ENCODE assay signal across 14 mouse cellular contexts in the genomic region with DNA sequence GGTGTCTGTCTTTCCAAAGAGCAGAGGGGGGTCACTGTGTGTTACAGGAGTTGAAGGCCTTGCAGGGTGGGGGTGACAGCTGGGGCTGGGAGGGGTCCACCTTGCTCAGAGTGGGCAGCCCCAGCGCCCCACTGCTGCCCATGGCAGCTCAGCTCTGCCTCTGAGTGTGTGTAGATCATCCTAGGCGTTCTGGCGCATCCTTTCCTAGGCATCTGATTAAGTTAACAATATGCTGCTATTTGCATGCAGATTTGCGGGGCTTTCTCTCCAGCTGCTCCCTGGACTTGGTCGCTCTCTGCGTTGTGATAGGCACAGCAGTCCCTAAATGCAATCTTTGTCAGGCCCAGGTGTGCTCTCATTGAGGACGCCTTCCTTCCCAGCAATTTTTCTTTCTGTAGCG.
DNase-seq lines count a peak whose midpoint lies in the region; ATAC-seq and TF ChIP-seq lines count a peak whose summit lies in the region.
"Had no signal": no experiment of that assay in that cellular context is flagged by ENCODE, and none has a peak within 500 bp of the region (broad histone marks: within the 10 kb centered on the region; RNA-seq: fewer than 3 reads in every experiment).

No protein-coding gene starts in this region.

- H3K27ac ChIP-seq in cerebellum, adult 2 months (ENCODE audit: insufficient read depth, low read length) = no peak overlapping the region
- no peak overlapping the region for H3K27ac ChIP-seq in ES-Bruce4 (ENCODE audit: insufficient read depth, low read length)
- H3K27ac ChIP-seq in forebrain, embryonic 15.5 days (replicated peaks) = peak overlapping the region; percentile 78
- peak overlapping the region; percentile 58 for H3K27ac ChIP-seq in midbrain, embryonic 12.5 days (replicated peaks)
- H3K27ac ChIP-seq: liver, embryonic 15.5 days had no signal

- H3K4me3 ChIP-seq in cerebellum, adult 2 months (replicated peaks; ENCODE audit: insufficient read depth, low read depth, low read length) = no peak overlapping the region
- H3K4me3 ChIP-seq in ES-Bruce4 (ENCODE audit: low read depth, low read length) = no peak overlapping the region
- no peak overlapping the region for H3K4me3 ChIP-seq in forebrain, embryonic 15.5 days
- no peak overlapping the region for H3K4me3 ChIP-seq in midbrain, embryonic 12.5 days
- H3K4me3 ChIP-seq: liver, embryonic 15.5 days; megakaryocyte, embryonic 14.5 days had no signal

- 0 out of 2 replicates have a peak, but pooled peaks have one; percentile 59 for TF ChIP-seq EP300 in ES-Bruce4 (IDR thresholded peaks at IDR 0.05; ENCODE audit: insufficient read depth, low read depth, low read length)

- ATAC-seq in forebrain, embryonic 15.5 days (replicated peaks) = peak; percentile 24; the same call in 1 of the 2 replicates
- ATAC-seq in midbrain, embryonic 12.5 days (ENCODE audit: low FRiP score, low read depth) = peak; percentile 28
- ATAC-seq: intestine, postnatal 0 days had no signal

- no peak overlapping the region for H3K9ac ChIP-seq in ES-Bruce4 (ENCODE audit: low read depth, poor library complexity, severe bottlenecking)
- H3K9ac ChIP-seq in forebrain, embryonic 15.5 days (replicated peaks) = no peak overlapping the region
- no peak overlapping the region for H3K9ac ChIP-seq in midbrain, embryonic 12.5 days (replicated peaks)
- H3K9ac ChIP-seq: liver, embryonic 15.5 days had no signal

- H3K9me3 ChIP-seq in ES-Bruce4 (replicated peaks; ENCODE audit: control insufficient read depth, insufficient read depth, low read length, poor library complexity, severe bottlenecking) = no peaks in the 10 kb centered on the region; the same call in 1 of the 2 replicates
- no peaks in the 10 kb centered on the region for H3K9me3 ChIP-seq in forebrain, embryonic 15.5 days
- H3K9me3 ChIP-seq in midbrain, embryonic 12.5 days = no peaks in the 10 kb centered on the region
- H3K9me3 ChIP-seq: liver, embryonic 15.5 days; megakaryocyte, embryonic 14.5 days had no signal

- peak; percentile 47 to 61 for DNase-seq in cerebellum, postnatal 10 days
- DNase-seq in cerebellum, adult 2 months = no peak
- no peak for DNase-seq in ovary, postnatal 14 days (ENCODE audit: low spot score)
- no peak for DNase-seq in urinary bladder, postnatal 36 days (ENCODE audit: low spot score in 2 of 2)
- DNase-seq in kidney, postnatal 36 days = no peak
- DNase-seq: kidney, postnatal 25 days; thymus, adult 18-20 months had no signal

- H3K4me2 ChIP-seq in forebrain, embryonic 15.5 days (replicated peaks) = peak overlapping the region; percentile 5; the same call in 1 of the 2 replicates
- no peak overlapping the region for H3K4me2 ChIP-seq in midbrain, embryonic 12.5 days (replicated peaks)
- H3K4me2 ChIP-seq: liver, embryonic 15.5 days had no signal

- peaks cover 12% of the 10 kb centered on the region for H3K4me1 ChIP-seq in cerebellum, adult 2 months (ENCODE audit: control insufficient read depth, insufficient read depth, low read length)
- no peaks in the 10 kb centered on the region for H3K4me1 ChIP-seq in ES-Bruce4 (ENCODE audit: control insufficient read depth, insufficient read depth, low read length)
- peaks cover 50% of the 10 kb centered on the region for H3K4me1 ChIP-seq in forebrain, embryonic 15.5 days
- peaks cover 47% of the 10 kb centered on the region for H3K4me1 ChIP-seq in midbrain, embryonic 12.5 days
- H3K4me1 ChIP-seq: liver, embryonic 15.5 days; megakaryocyte, embryonic 14.5 days had no signal

- TF ChIP-seq CTCF in cerebellum, adult 2 months (IDR thresholded peaks at IDR 0.05; ENCODE audit: borderline replicate concordance, insufficient read depth, low read depth, low read length) = no peak
- no peak for TF ChIP-seq CTCF in ES-Bruce4 (IDR thresholded peaks at IDR 0.05; ENCODE audit: low read depth, low read length)

- no peak for TF ChIP-seq POLR2A in cerebellum, adult 2 months (IDR thresholded peaks at IDR 0.05; ENCODE audit: borderline replicate concordance, insufficient read depth, low read length)
- no peak for TF ChIP-seq POLR2A in ES-Bruce4 (IDR thresholded peaks at IDR 0.05; ENCODE audit: insufficient read depth, low read length)

- 81% methylated on average over 8 of the region's 8 CpGs for WGBS in cerebellum, adult 2 months
- WGBS in forebrain, embryonic 15.5 days = 14% methylated on average over 8 of the region's 8 CpGs
- 9% methylated on average over 8 of the region's 8 CpGs for WGBS in midbrain, embryonic 12.5 days

- H3K36me3 ChIP-seq in ES-Bruce4 (ENCODE audit: control insufficient read depth, insufficient read depth, low read length, poor library complexity, severe bottlenecking) = no peaks in the 10 kb centered on the region
- no peaks in the 10 kb centered on the region for H3K36me3 ChIP-seq in forebrain, embryonic 15.5 days
- no peaks in the 10 kb centered on the region for H3K36me3 ChIP-seq in midbrain, embryonic 12.5 days
- H3K36me3 ChIP-seq: G1E; liver, embryonic 15.5 days had no signal

- no peaks in the 10 kb centered on the region for H3K27me3 ChIP-seq in cerebellum, adult 2 months (ENCODE audit: control insufficient read depth, insufficient read depth, low read length)
- H3K27me3 ChIP-seq in ES-Bruce4 (ENCODE audit: control insufficient read depth, insufficient read depth, low read length, poor library complexity, severe bottlenecking) = no peaks in the 10 kb centered on the region; the same call in none of the 2 replicates
- no peaks in the 10 kb centered on the region for H3K27me3 ChIP-seq in forebrain, embryonic 15.5 days
- H3K27me3 ChIP-seq in midbrain, embryonic 12.5 days = peaks cover 6% of the 10 kb centered on the region; the same call in 1 of the 2 replicates

Comparison
In these comparisons a context has a peak if more than half of its experiments do, and no peak if none do; other contexts are left out.
1. DNase-seq: peak in cerebellum, postnatal 10 days (2 of 2); none in cerebellum, adult 2 months (0 of 2), ovary, postnatal 14 days (single experiment), urinary bladder, postnatal 36 days (0 of 2) and kidney, postnatal 36 days (0 of 2).
2. H3K27ac ChIP-seq: peak in forebrain, embryonic 15.5 days (single experiment) and midbrain, embryonic 12.5 days (single experiment); none in cerebellum, adult 2 months (single experiment) and ES-Bruce4 (single experiment).